Mouse (Mus musculus) embryonic facial prominence, embryonic 15.5 days (tissue): Measurements from ENCODE around the gene Crebbp. TPM values are rescaled to one million over a fixed set of nuclear protein-coding genes. Genes with fewer than 3 reads are reported as not detected.
"Not testable (repeated sequence)": the region's sequence is repeated elsewhere in the genome, so short reads cannot be mapped to it uniquely, and the experiment has no call there.

Experiments used
- ATAC-seq: fragments of 200-750 bp; cut with Nextera tagmentation; 2 replicates; pipeline ENCODE4 v1.8.0; 2017; ENCODE audit warnings: low read depth, moderate TSS enrichment; ENCODE audit not compliant: insufficient number of reproducible peaks, low FRiP score, low TSS enrichment
- H3K27ac ChIP-seq: fragments of 300-500 bp; sonication (generic); replicated peaks from 2 replicates; pipeline ENCODE4 v1.5.1; 2015; ENCODE audit warnings: mild to moderate bottlenecking, inconsistent platforms
- H3K27me3 ChIP-seq: fragments of 300-500 bp; sonication (generic); 2 replicates; pipeline ENCODE4 v1.6.1; 2015; ENCODE audit warnings: inconsistent platforms
- H3K36me3 ChIP-seq: fragments of 300-500 bp; sonication (generic); 2 replicates; pipeline ENCODE4 v1.6.1; 2015; ENCODE audit warnings: mild to moderate bottlenecking, inconsistent platforms
- H3K4me1 ChIP-seq: fragments of 300-500 bp; sonication (generic); 2 replicates; pipeline ENCODE4 v1.6.1; 2015; ENCODE audit warnings: inconsistent platforms
- H3K4me2 ChIP-seq: fragments of 300-500 bp; sonication (generic); replicated peaks from 2 replicates; pipeline ENCODE4 v1.6.1; 2015; ENCODE audit warnings: mild to moderate bottlenecking, inconsistent platforms
- H3K4me3 ChIP-seq: fragments of 300-500 bp; sonication (generic); replicated peaks from 2 replicates; pipeline ENCODE4 v1.5.1; 2015; ENCODE audit warnings: mild to moderate bottlenecking, inconsistent platforms
- H3K9ac ChIP-seq: fragments of 300-500 bp; sonication (generic); 2 replicates; pipeline ENCODE4 v1.6.1; 2015; ENCODE audit warnings: inconsistent platforms
- H3K9me3 ChIP-seq: fragments of 300-500 bp; sonication (generic); replicated peaks from 2 replicates; pipeline ENCODE4 v1.6.1; 2016; ENCODE audit warnings: inconsistent platforms
- WGBS: fragments of 180-500 bp; shearing (Covaris S2); methylation state at CpG from one replicate; pipeline ENCODE4 v1.1.7; 2015; 5-methylcytosine and 5-hydroxymethylcytosine counted together
- polyA plus RNA-seq: library from polyadenylated mRNA; unstranded; fragments of >200 nt; fragmentation: Nextera tagmentation; extraction: Ambion mirVana; gene quantifications from 2 replicates; pipeline ENCODE4 v1.2.1, GENCODE M21; 2015

Gene Crebbp
- 36.1 TPM in 2 replicates for polyA plus RNA-seq

DNA sequence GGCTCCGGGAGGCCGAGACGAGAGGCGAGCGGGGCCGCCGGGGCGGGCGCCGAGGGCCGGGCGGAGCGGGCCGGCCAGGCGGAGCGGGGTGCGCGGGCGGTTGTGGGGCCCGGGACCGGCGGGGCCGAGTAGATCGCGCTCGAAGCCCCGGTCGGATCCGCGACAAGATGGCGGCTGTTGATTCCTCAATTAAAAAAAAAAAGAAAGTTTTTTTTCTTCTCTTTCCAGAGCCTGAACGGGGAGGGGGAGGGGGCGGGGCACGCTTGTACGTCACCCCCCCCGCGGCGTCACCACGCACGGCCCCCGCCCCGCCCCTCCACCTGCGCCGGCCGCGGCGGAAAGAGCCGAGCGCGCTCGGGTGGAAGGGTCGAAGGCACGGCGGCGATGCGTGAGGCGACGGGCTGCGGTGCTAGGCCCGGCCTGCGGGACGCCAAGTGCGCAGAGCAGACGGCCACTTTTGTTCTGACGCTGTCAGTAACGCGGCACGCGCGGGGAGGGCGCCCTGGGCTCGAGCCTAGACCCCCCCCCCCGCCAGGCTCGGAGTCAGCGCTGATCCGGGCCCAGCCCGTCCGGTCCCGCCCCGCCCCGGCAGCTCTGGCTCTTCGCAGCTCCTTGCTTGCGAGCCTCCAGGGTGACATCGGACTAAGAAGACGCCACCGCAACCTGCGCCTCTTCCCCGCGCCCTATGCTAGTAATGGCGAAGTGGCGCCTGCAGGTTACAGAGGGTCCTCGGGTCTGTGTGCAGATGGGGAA lies at the start of gene Crebbp:
Crebbp (minus strand) TSS at position 199 of the 753 bp plus-strand sequence.
- H3K27me3 ChIP-seq = peaks cover 3% of the 10 kb centered on the region; the same call in 1 of the 2 replicates
- H3K4me3 ChIP-seq = peak within 1 kb of the TSS; percentile 88
- ATAC-seq = peak; percentile 92
- peak within 1 kb of the TSS; percentile 92 for H3K4me2 ChIP-seq
- peak within 1 kb of the TSS; percentile 99 for H3K27ac ChIP-seq
- 3% methylated on average over 88 of the region's 92 CpGs for WGBS
- H3K4me1 ChIP-seq = peaks cover 17% of the 10 kb centered on the region
- no peaks in the 10 kb centered on the region for H3K9me3 ChIP-seq
- H3K36me3 ChIP-seq = 0 out of 2 replicates have a peak, but pooled peaks cover under 1% of the 10 kb centered on the region
- peak within 1 kb of the TSS; percentile 97 for H3K9ac ChIP-seq

DNA sequence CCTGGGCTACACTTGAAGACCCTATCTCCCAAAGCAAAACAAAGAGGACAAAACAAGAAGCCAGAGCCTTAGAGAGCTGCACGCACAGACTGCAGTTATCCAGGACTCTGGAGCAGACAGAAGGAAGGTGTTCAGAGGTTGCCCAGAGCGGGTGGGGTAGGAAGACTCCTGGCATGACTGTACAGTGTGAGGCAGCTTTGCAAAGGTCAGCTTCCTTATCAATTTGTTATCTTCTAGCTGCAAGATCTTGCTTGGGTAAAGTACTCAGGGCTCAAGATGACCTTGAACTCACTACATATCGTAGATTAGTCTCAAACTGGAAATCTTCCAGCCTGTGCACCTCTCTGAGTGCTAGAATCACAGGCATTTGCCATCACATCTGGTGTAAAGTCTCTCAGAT lies 49.7 kb upstream of the Crebbp start:
- H3K9me3 ChIP-seq = no peaks in the 10 kb centered on the region
- no peaks in the 10 kb centered on the region for H3K27me3 ChIP-seq
- H3K4me2 ChIP-seq = no peak overlapping the region
- no peak overlapping the region for H3K9ac ChIP-seq
- H3K4me3 ChIP-seq = no peak overlapping the region
- H3K4me1 ChIP-seq = peaks cover 12% of the 10 kb centered on the region
- no peak overlapping the region for H3K27ac ChIP-seq
- no peak for ATAC-seq
- H3K36me3 ChIP-seq = no peaks in the 10 kb centered on the region
- WGBS = 80% methylated on average over 3 of the region's 3 CpGs

DNA sequence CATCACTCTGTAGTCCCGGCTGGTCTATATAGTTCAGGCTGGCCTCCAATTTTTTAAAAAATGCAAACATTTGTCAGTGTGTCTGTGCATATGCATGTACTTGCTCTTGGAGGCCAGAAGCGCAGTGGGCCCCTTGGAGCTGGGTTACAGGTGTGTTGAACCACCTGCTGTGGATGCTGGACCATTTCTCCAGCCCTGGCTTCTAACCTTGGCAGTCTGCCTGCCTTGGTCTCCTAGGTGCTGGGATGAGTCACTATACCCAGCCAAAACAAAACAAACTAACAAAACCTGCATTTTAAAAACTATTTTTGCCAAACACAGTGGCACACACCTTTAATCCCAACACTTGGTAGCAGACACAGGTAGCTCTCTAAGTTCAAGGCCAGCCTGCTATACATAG lies 43.7 kb upstream of the Crebbp start:
- H3K4me2 ChIP-seq = no peak overlapping the region

DNA sequence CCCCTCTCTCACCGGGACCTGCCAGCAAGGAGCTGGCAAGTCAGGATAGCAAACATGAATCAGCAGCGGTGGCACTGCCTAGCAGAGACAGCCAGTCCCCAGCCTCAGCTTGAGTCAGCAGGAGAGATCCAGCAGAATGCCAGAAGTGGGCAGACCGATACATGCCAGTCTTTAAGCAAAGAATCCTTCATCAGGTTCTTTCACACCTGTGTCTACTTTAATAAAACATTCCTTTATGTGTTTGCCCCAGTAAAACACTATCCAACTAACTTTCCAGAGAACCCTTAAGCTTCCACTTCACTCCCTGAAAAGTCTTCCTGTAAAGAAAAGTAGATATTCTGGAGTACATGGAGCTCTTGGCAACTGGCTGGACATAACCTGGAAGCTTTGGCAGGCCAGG lies 35.0 kb upstream of the Crebbp start:
- H3K9ac ChIP-seq = no peak overlapping the region
- no peak overlapping the region for H3K27ac ChIP-seq
- no peak for ATAC-seq
- H3K4me3 ChIP-seq = no peak overlapping the region
- H3K4me1 ChIP-seq = no peaks in the 10 kb centered on the region
- no peaks in the 10 kb centered on the region for H3K9me3 ChIP-seq
- no peak overlapping the region for H3K4me2 ChIP-seq
- WGBS = 86% methylated on average over 3 of the region's 3 CpGs
- H3K36me3 ChIP-seq = no peaks in the 10 kb centered on the region
- H3K27me3 ChIP-seq = no peaks in the 10 kb centered on the region

More for the DNA sequence above, 43.7 kb upstream of the Crebbp start:
- ATAC-seq = no peak
- H3K27me3 ChIP-seq = no peaks in the 10 kb centered on the region
- no peak overlapping the region for H3K4me3 ChIP-seq
- H3K4me1 ChIP-seq = no peaks in the 10 kb centered on the region
- H3K9ac ChIP-seq = no peak overlapping the region
- no peak overlapping the region for H3K27ac ChIP-seq
- no peaks in the 10 kb centered on the region for H3K36me3 ChIP-seq
- no peaks in the 10 kb centered on the region for H3K9me3 ChIP-seq
- WGBS = 94% methylated on average over 2 of the region's 2 CpGs

DNA sequence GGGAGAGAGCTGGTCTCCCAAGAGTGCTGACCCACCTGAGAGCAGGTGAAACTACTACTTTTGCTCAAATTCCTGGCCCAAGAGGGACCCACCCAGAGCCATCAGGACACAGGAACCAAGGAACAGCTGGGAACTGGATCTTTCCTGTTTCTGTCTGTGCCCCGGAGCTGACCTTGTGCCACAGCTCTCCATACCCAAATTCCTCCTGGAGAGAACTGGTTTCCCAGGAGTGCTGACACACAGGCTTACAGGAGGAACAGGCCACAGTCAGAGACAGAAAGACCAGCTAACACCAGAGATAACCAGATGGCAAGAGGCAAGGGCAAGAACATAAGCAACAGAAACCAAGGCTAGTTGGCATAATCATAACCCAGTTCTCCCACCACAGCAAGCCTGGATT lies 31.4 kb upstream of the Crebbp start:
- not testable (repeated sequence) for H3K36me3 ChIP-seq, H3K4me1 ChIP-seq, H3K9ac ChIP-seq, H3K4me2 ChIP-seq, H3K4me3 ChIP-seq, H3K27me3 ChIP-seq, H3K9me3 ChIP-seq, H3K27ac ChIP-seq, ATAC-seq
- 97% methylated on average over 1 of the region's 1 CpGs for WGBS

DNA sequence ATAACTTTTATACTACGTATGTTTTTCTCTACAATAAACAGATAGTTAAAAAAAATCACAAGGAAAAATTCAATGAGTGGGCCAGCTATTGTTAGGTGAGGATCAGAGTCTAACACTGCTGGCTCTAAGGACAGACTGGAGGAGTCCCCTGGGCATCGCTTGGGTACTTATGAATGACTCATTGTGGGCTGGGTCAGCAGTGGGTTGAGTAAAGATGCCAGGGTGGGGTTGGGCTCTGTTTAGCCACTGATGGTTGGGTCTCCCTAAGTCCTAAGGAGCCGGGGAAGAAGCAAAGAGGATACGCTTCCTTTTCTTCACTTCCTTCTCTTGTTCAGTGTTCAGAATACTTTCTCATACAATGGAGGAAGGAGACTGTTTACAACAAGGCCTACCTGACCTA lies 22.3 kb upstream of the Crebbp start:
- H3K27ac ChIP-seq = no peak overlapping the region
- H3K4me2 ChIP-seq = no peak overlapping the region
- 79% methylated on average over 4 of the region's 4 CpGs for WGBS
- H3K4me1 ChIP-seq = no peaks in the 10 kb centered on the region
- ATAC-seq = no peak
- H3K27me3 ChIP-seq = no peaks in the 10 kb centered on the region
- no peak overlapping the region for H3K4me3 ChIP-seq
- no peak overlapping the region for H3K9ac ChIP-seq
- H3K36me3 ChIP-seq = no peaks in the 10 kb centered on the region
- H3K9me3 ChIP-seq = no peaks in the 10 kb centered on the region

DNA sequence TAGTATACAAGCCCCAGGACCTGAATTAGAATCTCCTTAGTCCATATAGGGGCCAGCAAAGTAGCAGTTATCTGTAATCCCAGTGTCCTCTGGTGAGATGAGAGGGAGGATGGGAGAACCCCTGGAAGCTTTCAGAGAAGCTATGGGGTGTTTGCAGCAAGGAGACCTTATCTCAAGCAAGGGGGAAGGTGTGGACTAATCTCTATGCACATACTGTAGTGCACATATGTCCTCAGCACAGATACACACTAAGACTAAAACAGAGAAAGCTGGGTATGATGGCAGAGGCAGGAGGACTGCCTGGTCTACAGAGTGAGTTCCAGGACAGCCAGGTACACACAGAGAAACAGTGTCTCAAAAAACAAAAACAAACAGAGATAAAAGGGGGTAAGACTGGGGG lies 21.8 kb upstream of the Crebbp start:
- no peak overlapping the region for H3K9ac ChIP-seq
- no peaks in the 10 kb centered on the region for H3K4me1 ChIP-seq
- no peak for ATAC-seq
- H3K4me2 ChIP-seq = no peak overlapping the region
- H3K27ac ChIP-seq = no peak overlapping the region
- no peaks in the 10 kb centered on the region for H3K27me3 ChIP-seq
- H3K9me3 ChIP-seq = no peaks in the 10 kb centered on the region
- H3K36me3 ChIP-seq = no peaks in the 10 kb centered on the region
- H3K4me3 ChIP-seq = no peak overlapping the region

DNA sequence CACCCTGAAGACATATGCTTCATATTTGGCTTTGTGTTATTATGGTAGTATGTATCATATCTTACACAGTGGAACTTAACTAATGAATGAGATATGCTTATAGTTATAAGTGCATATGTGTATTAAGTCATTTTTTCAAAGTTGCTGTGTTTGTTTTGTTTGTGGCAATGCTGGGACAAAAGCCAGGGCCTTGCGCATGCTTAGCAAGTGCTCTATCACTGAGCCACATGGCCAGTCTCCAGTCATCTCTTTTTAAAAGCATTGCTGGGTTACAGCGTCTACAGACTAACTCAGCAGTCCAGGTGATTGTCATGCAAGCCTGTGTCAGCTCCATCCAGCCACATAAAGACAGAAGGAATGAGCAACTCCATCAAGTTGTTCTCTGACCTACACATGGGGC lies 12.0 kb upstream of the Crebbp start:
- Histone ChIP-seq H3K4me3 (no peak overlapping the region), H3K4me1 (no peaks in the 10 kb centered on the region), H3K9ac (no peak overlapping the region), H3K36me3 (no peaks in the 10 kb centered on the region), H3K9me3 (no peaks in the 10 kb centered on the region), H3K4me2 (no peak overlapping the region), H3K27me3 (no peaks in the 10 kb centered on the region), H3K27ac (no peak overlapping the region)
- ATAC-seq = no peak
- 80% methylated on average over 2 of the region's 2 CpGs for WGBS

DNA sequence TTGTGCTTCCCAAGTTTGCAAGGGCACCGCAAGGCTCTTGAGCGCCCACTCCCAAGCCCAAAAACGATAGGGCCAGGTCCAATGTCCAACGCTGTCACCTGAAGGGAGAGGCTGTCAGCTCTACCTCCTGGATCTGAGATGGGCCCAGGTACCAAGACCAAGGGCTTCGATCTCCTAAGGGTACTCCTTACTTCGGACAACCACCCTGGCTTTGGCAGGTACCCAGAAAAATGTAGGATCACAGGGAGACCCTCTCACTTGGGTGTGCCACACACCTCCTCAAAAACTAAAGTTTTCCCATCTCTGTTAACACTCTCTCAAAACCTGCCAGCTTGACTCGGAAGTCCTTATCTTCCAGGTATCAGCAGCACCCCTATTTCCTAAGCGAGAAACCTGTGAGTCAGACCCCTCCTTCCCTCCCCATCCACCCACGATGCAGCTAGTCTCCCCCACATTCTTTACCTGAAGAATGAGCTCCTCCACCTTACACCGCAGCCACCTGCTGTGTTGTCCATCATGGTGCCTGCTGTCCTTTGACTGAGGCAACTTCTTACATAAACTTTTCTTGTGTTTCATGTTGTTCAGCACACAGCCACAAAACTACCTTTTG lies 939 bp upstream of the Crebbp start:
- Histone ChIP-seq H3K9me3 (no peaks in the 10 kb centered on the region), H3K4me2 (peak overlapping the region; percentile 92), H3K36me3 (no peaks in the 10 kb centered on the region), H3K27ac (no peak overlapping the region), H3K4me1 (peaks cover 17% of the 10 kb centered on the region), H3K27me3 (peaks cover 3% of the 10 kb centered on the region; the same call in 1 of the 2 replicates), H3K9ac (peak overlapping the region; percentile 83), H3K4me3 (peak overlapping the region; percentile 88)
- no peak for ATAC-seq
- WGBS = 39% methylated on average over 10 of the region's 10 CpGs

DNA sequence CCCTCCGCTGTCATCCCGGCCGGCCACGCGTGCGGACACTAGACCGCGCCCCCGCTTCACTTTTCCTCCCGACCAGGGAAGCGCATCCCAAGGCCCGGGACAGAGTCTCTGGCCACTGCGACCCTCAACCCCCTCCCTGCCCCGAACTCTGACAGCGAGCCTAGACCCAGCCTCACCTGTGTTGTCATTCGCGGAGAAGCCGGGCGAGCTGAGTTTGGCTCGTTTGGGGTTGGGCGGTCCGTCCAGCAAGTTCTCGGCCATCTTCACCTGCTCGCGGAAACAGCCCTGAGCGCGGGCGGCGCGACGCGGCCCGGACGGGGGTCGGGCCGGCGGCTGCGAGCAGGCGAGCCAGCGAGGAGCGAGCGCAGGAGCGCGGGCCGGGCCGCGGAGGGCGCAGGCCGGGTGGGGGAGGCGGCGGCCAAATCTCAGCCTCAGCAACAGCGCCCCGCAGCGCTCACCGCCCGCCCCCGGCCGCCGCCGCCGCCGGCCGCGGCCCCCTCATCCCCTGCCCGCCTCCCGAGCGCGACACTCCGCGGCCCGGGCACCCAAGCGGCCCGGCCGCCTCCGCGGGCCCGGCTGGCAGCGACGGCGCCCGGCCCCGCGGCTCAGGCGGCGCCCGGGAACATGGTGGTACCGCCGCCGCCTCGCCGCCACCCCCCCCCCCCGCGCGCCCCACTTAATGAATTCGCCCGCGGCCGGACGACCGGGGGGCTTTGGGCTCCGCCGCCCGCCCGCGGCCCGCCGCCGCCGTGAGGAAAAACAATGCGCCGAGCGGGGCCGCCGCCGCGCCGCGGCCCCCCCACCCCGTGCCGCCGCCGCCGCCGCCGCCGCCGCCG lies 616 bp downstream of the Crebbp start:
- Histone ChIP-seq H3K4me3 (peak overlapping the region; percentile 88), H3K9ac (peak overlapping the region; percentile 97), H3K4me2 (peak overlapping the region; percentile 51), H3K9me3 (no peaks in the 10 kb centered on the region), H3K27me3 (peaks cover 3% of the 10 kb centered on the region; the same call in 1 of the 2 replicates), H3K27ac (peak overlapping the region; percentile 99), H3K36me3 (0 out of 2 replicates have a peak, but pooled peaks cover 3% of the 10 kb centered on the region), H3K4me1 (peaks cover 17% of the 10 kb centered on the region)
- under 1% methylated on average over 43 of the region's 128 CpGs for WGBS
- peak; percentile 59 for ATAC-seq
